Mouse (Mus musculus) urinary bladder, postnatal 36 days (tissue): ENCODE results near the gene Lrrc17.
A peak's percentile ranks its signal among the peaks of the same experiment; 100 is the strongest.

Source experiments
- DNase-seq, 2 experiments: peaks; one replicate each; pipeline ENCODE4 v3.0.0; 2022; ENCODE audit warnings: low spot score in 2 of 2, mixed read lengths in 1 of 2

Gene Lrrc17

GRCm38 (mm10) chr5:21543409-21544201 lies at the start of gene Lrrc17:
Gene Lrrc17 (plus strand): TSS chr5:21543559.
- no peak for DNase-seq

GRCm38 (mm10) chr5:21494781-21495180 lies 48.6 kb upstream of the Lrrc17 start:
- DNase-seq, result no peak

GRCm38 (mm10) chr5:21496321-21496720 lies 47.0 kb upstream of the Lrrc17 start:
- peak in 1 of 2 experiments; percentile 19 for DNase-seq

GRCm38 (mm10) chr5:21496881-21497280 lies 46.5 kb upstream of the Lrrc17 start:
- peak in 1 of 2 experiments; percentile 21 for DNase-seq

- no peak for DNase-seq
Measured at GRCm38 (mm10) chr5:21498490-21498889, 44.9 kb upstream of the Lrrc17 start.

- no peak for DNase-seq
Measured at GRCm38 (mm10) chr5:21498925-21499324, 44.4 kb upstream of the Lrrc17 start.

GRCm38 (mm10) chr5:21500133-21500532 lies 43.2 kb upstream of the Lrrc17 start:
- no peak for DNase-seq

GRCm38 (mm10) chr5:21500941-21501340 lies 42.4 kb upstream of the Lrrc17 start:
- no peak for DNase-seq

- no peak for DNase-seq
Measured at GRCm38 (mm10) chr5:21502936-21503610, 40.3 kb upstream of the Lrrc17 start.

GRCm38 (mm10) chr5:21505159-21505558 lies 38.2 kb upstream of the Lrrc17 start:
- no peak for DNase-seq

- no peak for DNase-seq
Measured at GRCm38 (mm10) chr5:21506887-21507286, 36.5 kb upstream of the Lrrc17 start.

GRCm38 (mm10) chr5:21509801-21510200 lies 33.6 kb upstream of the Lrrc17 start:
- DNase-seq, result no peak

- no peak for DNase-seq
Measured at GRCm38 (mm10) chr5:21513363-21513762, 30.0 kb upstream of the Lrrc17 start.

- DNase-seq, result no peak
Measured at GRCm38 (mm10) chr5:21517562-21517961, 25.8 kb upstream of the Lrrc17 start.

GRCm38 (mm10) chr5:21518207-21518606 lies 25.2 kb upstream of the Lrrc17 start:
- DNase-seq, result no peak

GRCm38 (mm10) chr5:21519166-21519565 lies 24.2 kb upstream of the Lrrc17 start:
- DNase-seq, result no peak

- DNase-seq, result no peak
Measured at GRCm38 (mm10) chr5:21526835-21527485, 16.4 kb upstream of the Lrrc17 start.

GRCm38 (mm10) chr5:21527488-21527911 lies 15.9 kb upstream of the Lrrc17 start:
- DNase-seq, result peak in 1 of 2 experiments; percentile 52

- DNase-seq, result no peak
Measured at GRCm38 (mm10) chr5:21528068-21528842, 15.1 kb upstream of the Lrrc17 start.

- DNase-seq, result no peak
Measured at GRCm38 (mm10) chr5:21529110-21529720, 14.1 kb upstream of the Lrrc17 start.

- DNase-seq, result no peak
Measured at GRCm38 (mm10) chr5:21532126-21532525, 11.2 kb upstream of the Lrrc17 start.
